Mouse (Mus musculus) G1E (cell line): ENCODE results near the gene Pip5k1b.

ENCODE experiments used
- CTCF ChIP-seq: IDR thresholded peaks from 2 replicates; pipeline ENCODE4 v1.5.1; 2012; ENCODE audit warnings: low read depth, low read length, inconsistent platforms, mixed read lengths
- GATA1 ChIP-seq: IDR thresholded peaks from 2 replicates; pipeline ENCODE4 v1.6.1; 2012; ENCODE audit warnings: borderline replicate concordance, low read length, inconsistent platforms, mixed read lengths
- POLR2AphosphoS5 ChIP-seq: IDR thresholded peaks from 2 replicates; pipeline ENCODE4 v1.6.1; 2012; ENCODE audit warnings: low read depth, low read length, inconsistent platforms; ENCODE audit not compliant: insufficient replicate concordance

DNA sequence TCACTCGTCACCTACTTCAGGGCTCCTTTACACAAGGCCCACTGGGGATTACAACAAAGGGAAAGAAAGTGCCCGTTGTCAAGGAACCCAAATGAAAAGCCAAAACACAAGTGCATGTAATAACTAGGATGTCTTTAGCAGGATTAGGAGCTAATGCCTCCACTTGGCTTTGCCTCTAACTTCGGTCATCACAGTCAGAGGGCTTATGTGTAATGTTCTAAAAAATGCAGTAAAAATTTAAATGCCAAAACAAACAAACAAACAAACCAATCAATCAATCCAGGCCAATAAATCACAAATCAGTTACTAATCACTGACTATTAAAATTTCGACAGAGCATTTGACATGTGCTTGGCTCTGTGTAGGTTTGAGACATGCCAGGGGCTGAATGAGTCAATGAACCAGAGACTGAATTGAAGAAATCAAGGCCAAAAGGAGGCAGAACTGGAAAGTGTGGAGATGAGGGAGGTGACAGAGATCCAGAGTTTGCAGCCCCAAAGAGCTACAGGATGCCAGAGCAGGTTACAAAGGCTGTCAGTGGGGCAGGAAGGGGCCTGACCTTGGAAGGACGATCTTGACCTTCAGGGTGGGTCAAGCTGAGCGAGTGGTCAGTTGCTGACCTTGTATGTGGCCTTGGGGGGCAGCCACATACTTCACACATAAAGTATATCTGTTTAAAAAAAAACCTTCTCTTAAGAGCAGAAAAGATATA, 100.3 kb downstream of the Pip5k1b start:
- TF ChIP-seq CTCF = no peak
- TF ChIP-seq POLR2AphosphoS5 = no peak
- TF ChIP-seq GATA1 = no peak
